26 mouse cellular contexts compared by ENCODE assay signal in genomic region chr7:117065771-117066170, GRCm38 (mm10).
DNase-seq lines count a peak whose midpoint lies in the region; ATAC-seq and TF ChIP-seq lines count a peak whose summit lies in the region.
"Had no signal": no experiment of that assay in that cellular context is flagged by ENCODE, and none has a peak within 500 bp of the region (broad histone marks: within the 10 kb centered on the region; RNA-seq: fewer than 3 reads in every experiment).

No protein-coding gene starts in this region.

- peak overlapping the region; percentile 46; the same call in 1 of the 2 replicates for H3K27ac ChIP-seq in layer of hippocampus, adult 2 months
- H3K27ac ChIP-seq: embryonic facial prominence, embryonic 13.5 days; embryonic facial prominence, embryonic 15.5 days; forebrain, embryonic 10.5 days; forebrain, embryonic 12.5 days had no signal

- H3K4me3 ChIP-seq in layer of hippocampus, adult 2 months: no peak overlapping the region
- H3K4me3 ChIP-seq: embryonic facial prominence, embryonic 13.5 days; embryonic facial prominence, embryonic 15.5 days; erythroblast, embryonic 14.5 days; forebrain, embryonic 10.5 days; forebrain, embryonic 12.5 days had no signal

- DNase-seq in frontal cortex, postnatal 10 days (ENCODE audit: low spot score in 2 of 2): no peak
- no peak for DNase-seq in layer of hippocampus, adult 2 months (ENCODE audit: low spot score in 2 of 2)
- DNase-seq in layer of hippocampus, postnatal 25 days (ENCODE audit: extremely low spot score in 1 of 2, low spot score in 1 of 2): no peak
- peak; percentile 52 for DNase-seq in brain, adult 2 months (ENCODE audit: low read depth, low spot score)
- DNase-seq: adrenal gland, adult 8-10 months; adrenal gland, postnatal 14 days; adrenal gland, postnatal 36 days; B cell, adult 2 months; cerebellum, adult 11 months; cerebellum, adult 18-20 months; cerebellum, adult 8-10 months; cerebellum, adult 9-11 months; cerebellum, postnatal 14 days; cerebellum, postnatal 36 days; embryo, embryonic 11 days had no signal

- ATAC-seq in frontal cortex, adult (ENCODE audit: low TSS enrichment): peak; percentile 50; the same call in 1 of the 2 replicates
- ATAC-seq: activated CD4-positive, CD25-positive, alpha-beta regulatory T cell, adult 4 months; CD4-positive, CD25-positive, alpha-beta regulatory T cell, adult 4 months; forebrain, embryonic 14.5 days; forebrain, embryonic 16.5 days; Patski had no signal

- TF ChIP-seq CTCF in layer of hippocampus, adult 2 months (conservative IDR thresholded peaks at IDR 0.05): no peak
